Mouse (Mus musculus) G1E-ER4 (cell line): ENCODE measurements around the gene H2-Q7. TPM values are rescaled to one million over a fixed set of nuclear protein-coding genes. Genes with fewer than 3 reads are reported as not detected.
"Not testable (repeated sequence)": the region's sequence is repeated elsewhere in the genome, so short reads cannot be mapped to it uniquely, and the experiment has no call there.

ENCODE experiments used
- GATA1 ChIP-seq: IDR thresholded peaks from one replicate; pipeline ENCODE4 v1.8.0; 2012; ENCODE audit warnings: low read length, inconsistent platforms
- polyA plus RNA-seq: library from polyadenylated mRNA; stranded (reverse); fragments of >175 nt; gene quantifications from 2 replicates; pipeline ENCODE4 v1.2.3, GENCODE M21; 2012

H2-Q7 gene
- polyA plus RNA-seq = not detected in 2 replicates

DNA sequence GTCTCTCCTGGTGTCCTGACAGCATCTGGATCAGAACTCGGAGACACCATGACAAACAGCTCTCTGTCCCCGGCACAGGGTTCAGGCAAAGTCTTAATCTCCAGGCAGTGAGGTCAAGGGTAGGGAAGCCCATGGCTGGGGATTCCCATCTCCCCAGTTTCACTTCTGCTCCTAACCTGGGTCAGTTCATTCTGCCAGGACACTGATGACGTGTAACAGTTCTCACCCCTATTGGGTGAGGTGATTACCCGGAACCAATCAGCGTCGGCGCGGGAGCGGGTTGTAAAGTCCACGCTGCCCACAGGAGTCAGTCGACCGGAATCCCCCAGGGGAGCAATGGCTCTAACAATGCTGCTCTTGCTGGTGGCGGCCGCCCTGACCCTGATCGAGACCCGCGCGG, at the start of gene H2-Q7:
Gene H2-Q7, plus strand, starts transcription at position 271 of the 400 bp plus-strand sequence.
- TF ChIP-seq GATA1 = not testable (repeated sequence)

DNA sequence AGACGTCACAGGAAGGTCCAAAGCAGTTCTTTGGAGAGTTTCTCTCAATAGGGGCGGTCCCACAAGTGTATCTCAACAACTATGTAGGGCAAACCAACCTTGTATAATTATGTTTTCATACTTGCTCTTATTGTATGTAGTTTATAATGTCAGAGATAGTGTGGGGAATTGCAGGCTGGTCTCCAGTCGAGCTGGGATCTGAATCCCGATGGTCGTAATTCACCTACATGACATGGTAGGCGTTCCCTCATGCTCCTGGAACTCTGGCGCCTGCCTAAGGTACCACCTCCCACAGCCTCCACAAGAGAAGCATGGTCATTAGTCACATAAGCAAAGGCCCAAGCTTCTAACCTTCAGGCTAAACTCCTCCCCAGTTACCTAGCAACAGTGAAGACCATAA, 20.2 kb upstream of the H2-Q7 start:
- no peak for TF ChIP-seq GATA1

DNA sequence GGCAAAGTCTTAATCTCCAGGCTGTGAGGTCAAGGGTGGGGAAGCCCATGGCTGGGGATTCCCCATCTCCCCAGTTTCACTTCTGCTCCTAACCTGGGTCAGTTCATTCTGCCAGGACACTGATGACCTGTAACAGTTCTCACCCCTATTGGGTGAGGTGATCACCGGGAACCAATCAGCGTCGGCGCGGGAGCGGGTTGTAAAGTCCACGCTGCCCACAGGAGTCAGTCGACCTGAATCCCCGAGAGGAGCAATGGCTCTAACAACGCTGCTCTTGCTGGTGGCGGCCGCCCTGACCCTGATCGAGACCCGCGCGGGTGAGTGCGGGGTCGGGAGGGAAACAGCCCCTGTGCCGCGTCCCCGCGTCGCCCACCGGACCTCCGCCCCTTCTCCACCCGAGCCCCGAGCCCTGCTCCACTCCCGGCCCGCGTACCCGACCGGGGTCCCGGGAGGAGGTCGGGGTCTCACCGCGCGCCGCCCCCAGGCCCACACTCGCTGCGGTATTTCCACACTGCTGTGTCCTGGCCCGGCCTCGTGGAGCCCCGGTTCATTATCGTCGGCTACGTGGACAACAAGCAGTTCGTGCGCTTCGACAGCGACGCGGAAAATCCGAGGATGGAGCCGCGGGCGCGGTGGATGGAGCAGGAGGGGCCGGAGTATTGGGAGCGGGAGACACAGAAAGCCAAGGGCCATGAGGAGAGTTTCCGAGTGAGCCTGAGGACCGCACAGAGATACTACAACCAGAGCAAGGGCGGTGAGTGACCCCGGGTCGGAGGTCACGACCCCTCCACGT, 14.1 kb upstream of the H2-Q7 start, which contains the start of gene H2-Q6:
Gene H2-Q6, plus strand, starts transcription at position 227 of the 793 bp plus-strand sequence.
- TF ChIP-seq GATA1 = not testable (repeated sequence)

DNA sequence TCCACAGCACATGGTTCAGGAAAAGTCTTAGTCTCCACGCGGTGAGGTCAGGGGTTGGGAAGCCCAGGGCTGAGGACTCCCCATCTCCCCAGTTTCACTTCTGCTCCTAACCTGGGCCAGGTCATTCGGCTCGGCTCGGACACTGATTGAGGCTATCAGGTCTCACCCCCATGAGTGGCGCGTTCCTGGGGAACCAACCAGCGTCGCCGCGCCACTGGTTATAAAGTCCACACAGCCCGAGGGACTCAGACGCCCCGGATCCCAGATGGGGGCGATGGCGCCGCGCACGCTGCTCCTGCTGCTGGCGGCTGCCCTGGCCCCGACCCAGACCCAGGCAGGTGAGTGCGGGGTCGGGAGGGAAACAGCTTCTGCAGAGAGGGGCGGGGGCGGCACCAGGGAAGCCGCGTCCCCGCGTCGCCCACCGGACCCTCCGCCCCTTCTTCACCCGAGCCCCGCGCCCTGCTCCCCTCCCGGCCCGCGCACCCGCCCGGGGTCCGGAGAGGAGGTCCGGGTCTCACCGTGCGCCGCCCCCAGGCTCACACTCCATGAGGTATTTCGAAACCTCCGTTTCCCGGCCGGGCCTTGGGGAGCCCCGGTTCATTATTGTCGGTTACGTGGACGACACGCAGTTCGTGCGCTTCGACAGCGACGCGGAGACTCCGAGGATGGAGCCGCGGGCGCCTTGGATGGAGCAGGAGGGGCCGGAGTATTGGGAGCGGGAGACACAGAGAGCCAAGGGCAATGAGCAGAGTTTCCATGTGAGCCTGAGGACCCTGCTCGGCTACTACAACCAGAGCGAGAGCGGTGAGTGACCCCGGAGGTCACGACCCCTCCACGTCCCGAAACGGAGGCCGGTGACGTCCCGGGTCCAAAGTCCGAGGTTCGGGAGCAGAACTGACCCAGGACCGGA, 31.1 kb downstream of the H2-Q7 start, which contains the start of gene H2-Q10:
Gene H2-Q10, plus strand, starts transcription at position 248 of the 910 bp plus-strand sequence.
- no peak for TF ChIP-seq GATA1

DNA sequence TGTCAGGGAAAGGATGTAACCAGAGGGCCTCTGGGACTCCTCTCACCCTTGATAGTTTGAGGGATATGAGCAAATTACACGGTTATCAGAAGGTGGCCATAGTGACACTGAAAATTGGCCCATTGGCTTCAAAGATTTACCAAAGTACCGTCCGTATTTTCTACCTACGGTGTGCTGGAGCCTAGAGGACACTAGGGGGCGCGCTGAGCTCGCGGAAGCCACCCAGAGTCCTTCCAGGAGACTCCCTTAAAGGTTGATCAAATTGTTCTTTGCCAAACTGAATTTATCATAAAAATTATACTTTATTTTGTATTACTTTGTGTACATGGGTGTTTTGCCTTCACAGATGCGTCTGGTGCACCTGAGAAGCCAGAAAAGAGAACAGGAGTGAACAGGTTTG, 45.1 kb downstream of the H2-Q7 start:
- no peak for TF ChIP-seq GATA1

DNA sequence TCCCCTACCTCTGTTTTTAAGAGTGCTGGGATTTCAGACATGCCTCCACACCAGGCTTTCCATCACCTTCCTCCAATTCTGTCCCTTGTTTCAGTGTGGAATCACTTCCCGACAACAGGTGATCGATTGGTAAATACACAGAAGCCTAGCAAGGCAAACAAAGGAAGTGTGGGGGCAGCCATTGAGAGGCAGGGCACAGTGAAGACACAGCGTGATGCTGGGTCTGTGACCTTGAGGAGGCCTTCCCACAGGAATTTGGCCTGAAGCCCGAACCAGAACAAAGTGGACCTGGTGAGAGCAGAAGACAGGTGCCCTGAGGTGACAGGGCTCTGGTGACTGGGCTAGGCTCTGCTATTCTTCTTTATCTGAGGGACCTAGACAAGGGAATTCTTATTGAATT, 46.7 kb downstream of the H2-Q7 start:
- TF ChIP-seq GATA1 = no peak

DNA sequence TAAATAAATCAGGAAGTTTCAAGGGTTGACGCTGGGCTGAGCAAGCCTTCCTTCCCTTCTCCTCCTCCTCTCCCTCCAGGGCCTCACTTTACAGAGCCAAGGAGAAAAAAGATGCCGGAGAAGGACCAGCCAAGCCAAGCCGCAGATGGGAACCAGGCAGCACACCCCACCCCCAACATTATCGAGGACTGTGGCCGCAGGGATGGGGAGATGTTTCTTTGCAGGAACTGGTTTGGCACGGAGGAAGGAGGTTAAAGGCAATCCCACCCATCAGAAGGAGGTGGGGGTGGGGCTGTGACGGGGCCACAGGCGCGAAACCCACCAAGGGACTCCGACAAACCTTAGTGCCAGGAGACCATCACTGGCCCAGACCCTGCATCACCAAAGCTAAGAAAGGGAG, 47.8 kb downstream of the H2-Q7 start:
- TF ChIP-seq GATA1 = no peak

DNA sequence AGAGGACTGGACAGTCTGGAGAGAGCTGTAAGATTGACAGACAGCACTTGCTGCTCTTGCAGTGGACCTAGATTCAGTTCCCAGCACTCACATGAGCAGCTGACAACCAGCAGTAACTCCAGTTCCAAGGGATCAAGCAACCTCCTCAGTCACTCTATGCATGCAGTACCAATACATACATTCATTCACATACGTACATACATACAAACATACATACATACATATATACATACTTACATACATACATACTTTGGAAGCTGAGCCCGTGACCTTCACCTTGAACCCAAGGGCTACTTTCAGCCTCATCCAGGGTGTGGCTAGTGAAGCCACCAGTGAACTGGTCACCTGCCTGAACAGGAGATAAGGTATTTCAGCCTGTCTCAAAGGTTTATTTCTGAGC, 49.1 kb downstream of the H2-Q7 start:
- no peak for TF ChIP-seq GATA1

DNA sequence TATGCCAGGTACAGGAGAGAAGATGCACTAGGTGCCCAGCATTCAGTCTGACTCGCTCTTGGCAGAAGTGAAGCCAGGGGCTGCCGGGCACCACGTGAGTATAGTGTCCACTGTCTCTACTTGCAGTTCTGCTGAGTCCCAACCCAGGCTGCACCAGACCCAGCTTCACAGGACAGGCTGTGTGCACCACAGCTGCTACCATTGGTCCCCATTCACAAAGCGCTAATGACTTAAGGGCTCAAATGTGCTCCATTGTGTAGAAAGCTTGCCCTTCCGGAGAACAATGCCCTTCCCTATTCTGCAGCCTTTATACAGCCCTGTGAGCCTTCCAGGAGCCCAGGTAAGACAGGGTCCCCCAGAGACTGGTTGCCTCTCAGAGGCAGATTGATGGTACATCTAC, 51.4 kb downstream of the H2-Q7 start:
- TF ChIP-seq GATA1 = no peak

Other genes starting within 250 kb of the H2-Q7 start
- gene Ltb, start 244.7 kb upstream of the H2-Q7 start, polyA plus RNA-seq = 0.09 and 0.12 TPM in 2 replicates
- gene Tnf, start 237.1 kb upstream of the H2-Q7 start, polyA plus RNA-seq = not detected in 2 replicates
- not detected in 2 replicates for gene Lta, start 233.8 kb upstream of the H2-Q7 start, polyA plus RNA-seq
- gene Gm16181, start 218.3 kb upstream of the H2-Q7 start, polyA plus RNA-seq = not detected in 2 replicates
- gene Atp6v1g2, start 205.5 kb upstream of the H2-Q7 start, polyA plus RNA-seq = 2.2 and 2.7 TPM in 2 replicates
- gene Nfkbil1, start 203.4 kb upstream of the H2-Q7 start, polyA plus RNA-seq = 39.6 and 44.3 TPM in 2 replicates
- gene Ddx39b, start 197.4 kb upstream of the H2-Q7 start, polyA plus RNA-seq = 326 and 338 TPM in 2 replicates
- gene H2-D1, start 176.4 kb upstream of the H2-Q7 start, polyA plus RNA-seq = 56.7 and 69.0 TPM in 2 replicates
- not detected in 2 replicates for gene H2-Q1, start 118.8 kb upstream of the H2-Q7 start, polyA plus RNA-seq
- gene H2-Q2, start 96.9 kb upstream of the H2-Q7 start, polyA plus RNA-seq = not detected in 2 replicates
- not detected in 2 replicates for gene H2-Q4, start 59.5 kb upstream of the H2-Q7 start, polyA plus RNA-seq
- not detected in 2 replicates for gene H2-Q6, start 14.3 kb upstream of the H2-Q7 start, polyA plus RNA-seq
- not detected in 2 replicates for gene H2-Q10, start 30.9 kb downstream of the H2-Q7 start, polyA plus RNA-seq
- not detected in 2 replicates for gene Pou5f1, start 66.9 kb downstream of the H2-Q7 start, polyA plus RNA-seq
- gene Tcf19, start 77.7 kb downstream of the H2-Q7 start, polyA plus RNA-seq = 66.4 and 70.1 TPM in 2 replicates
- gene Cchcr1, start 77.9 kb downstream of the H2-Q7 start, polyA plus RNA-seq = 18.1 and 24.7 TPM in 2 replicates
- 0.76 and 0.77 TPM in 2 replicates for gene Psors1c2, start 94.0 kb downstream of the H2-Q7 start, polyA plus RNA-seq
- gene Cdsn, start 113.0 kb downstream of the H2-Q7 start, polyA plus RNA-seq = not detected in 2 replicates
- not detected in 2 replicates for gene 2300002M23Rik, start 128.3 kb downstream of the H2-Q7 start, polyA plus RNA-seq
- gene Sfta2, start 162.4 kb downstream of the H2-Q7 start, polyA plus RNA-seq = not detected in 2 replicates
- not detected in 2 replicates for gene Gm9573, start 187.5 kb downstream of the H2-Q7 start, polyA plus RNA-seq
- not detected in 2 replicates for gene Mucl3, start 204.5 kb downstream of the H2-Q7 start, polyA plus RNA-seq
- 100 and 135 TPM in 2 replicates for gene Vars2, start 228.4 kb downstream of the H2-Q7 start, polyA plus RNA-seq
- gene Gtf2h4, start 234.6 kb downstream of the H2-Q7 start, polyA plus RNA-seq = 20.1 and 28.1 TPM in 2 replicates